Mouse (Mus musculus) limb, embryonic 10.5 days (tissue): ENCODE results near the gene Dock9. TPM values are rescaled to one million over a fixed set of nuclear protein-coding genes. Genes with fewer than 3 reads are reported as not detected.

Source experiments
- DNase-seq: peaks from one replicate; pipeline ENCODE4 v3.0.0-alpha.2; 2017; ENCODE audit warnings: low spot score
- H3K27ac ChIP-seq: fragments of 300-500 bp; sonication (generic); 2 replicates; pipeline ENCODE4 v1.5.1; 2016; ENCODE audit warnings: mild to moderate bottlenecking
- H3K27me3 ChIP-seq: fragments of 300-500 bp; sonication (generic); 2 replicates; pipeline ENCODE4 v1.6.1; 2016; ENCODE audit warnings: low read depth, mild to moderate bottlenecking; ENCODE audit not compliant: poor library complexity, severe bottlenecking
- H3K36me3 ChIP-seq: fragments of 300-500 bp; sonication (generic); 2 replicates; pipeline ENCODE4 v1.6.1; 2016; ENCODE audit warnings: mild to moderate bottlenecking, moderate library complexity
- H3K4me1 ChIP-seq: fragments of 300-500 bp; sonication (generic); 2 replicates; pipeline ENCODE4 v1.6.1; 2016
- H3K4me3 ChIP-seq: fragments of 300-500 bp; sonication (generic); 2 replicates; pipeline ENCODE4 v1.5.1; 2016; ENCODE audit warnings: mild to moderate bottlenecking, moderate library complexity
- H3K9me3 ChIP-seq: fragments of 300-500 bp; sonication (generic); replicated peaks from 2 replicates; pipeline ENCODE4 v1.6.1; 2016; ENCODE audit warnings: mild to moderate bottlenecking
- WGBS: fragments of 180-500 bp; shearing (Covaris S2); methylation state at CpG from one replicate; pipeline ENCODE4 v1.1.7; 2016; 5-methylcytosine and 5-hydroxymethylcytosine counted together
- polyA plus RNA-seq: library from polyadenylated mRNA; unstranded; fragments of >200 nt; fragmentation: Nextera tagmentation; extraction: Ambion mirVana; gene quantifications from 2 replicates; pipeline ENCODE4 v1.2.1, GENCODE M21; 2016

The Dock9 gene
- polyA plus RNA-seq, 1 experiment from 2014 or later, result 4.0 TPM

DNA sequence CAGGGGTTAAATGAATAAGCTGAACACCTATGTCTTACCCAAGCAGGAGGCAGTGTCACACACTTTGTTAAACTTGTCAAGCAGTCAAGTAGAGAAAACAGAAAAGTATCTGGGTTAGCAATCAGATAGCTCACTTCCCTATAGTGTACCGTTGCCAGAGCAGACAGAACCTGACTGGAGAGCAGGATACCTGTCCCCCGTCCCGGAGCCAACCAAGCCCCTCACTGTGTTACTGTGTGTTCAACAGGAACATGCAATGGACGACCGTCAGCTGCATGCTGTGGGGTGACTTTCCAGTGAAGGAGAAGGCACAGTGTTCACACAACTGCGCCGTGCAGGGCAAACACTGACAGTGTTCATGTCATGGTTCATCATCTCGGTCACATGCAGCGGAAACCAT, 205.3 kb downstream of the Dock9 start:
- 94% methylated on average over 9 of the region's 9 CpGs for WGBS
- H3K4me1 ChIP-seq, result peaks cover 45% of the 10 kb centered on the region
- H3K9me3 ChIP-seq, result no peaks in the 10 kb centered on the region
- H3K36me3 ChIP-seq, result no peaks in the 10 kb centered on the region
- no peaks in the 10 kb centered on the region for H3K27me3 ChIP-seq
- DNase-seq, result no peak
- no peak overlapping the region for H3K27ac ChIP-seq
- H3K4me3 ChIP-seq, result no peak overlapping the region

DNA sequence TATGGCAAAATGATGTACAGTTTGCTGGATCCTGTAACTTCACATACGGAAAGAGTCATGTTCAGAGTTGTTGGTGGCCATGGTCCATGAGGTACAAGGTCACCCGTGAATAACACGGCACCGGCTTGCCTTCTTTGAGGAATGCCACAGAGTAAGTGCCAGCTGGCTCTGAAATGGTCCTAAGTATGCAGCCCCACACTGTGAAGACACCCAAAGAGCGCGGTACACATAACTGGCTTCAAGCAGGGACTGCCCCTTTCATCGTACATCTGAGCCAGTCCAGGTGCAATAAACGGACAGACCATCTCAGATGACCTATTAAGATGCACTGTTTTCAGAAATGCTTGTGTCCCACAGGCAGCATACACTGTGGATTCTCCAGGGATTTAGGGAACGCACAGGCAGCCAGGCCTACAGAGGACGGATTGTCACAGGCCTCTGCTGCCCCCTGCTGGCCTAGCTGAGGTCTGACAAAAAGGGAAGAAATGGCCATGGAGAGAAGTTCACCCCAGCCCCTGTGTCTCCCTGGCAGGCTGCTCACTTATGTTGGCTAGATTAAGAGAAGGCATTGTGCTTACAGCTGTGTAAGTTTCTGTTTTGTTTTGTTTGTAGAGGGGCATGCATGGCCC, 208.4 kb downstream of the Dock9 start:
- Histone ChIP-seq H3K27ac (no peak overlapping the region), H3K4me3 (no peak overlapping the region), H3K9me3 (no peaks in the 10 kb centered on the region), H3K4me1 (peaks cover 44% of the 10 kb centered on the region), H3K36me3 (no peaks in the 10 kb centered on the region), H3K27me3 (no peaks in the 10 kb centered on the region)
- peak; percentile 89 for DNase-seq
- WGBS, result 62% methylated on average over 10 of the region's 10 CpGs

DNA sequence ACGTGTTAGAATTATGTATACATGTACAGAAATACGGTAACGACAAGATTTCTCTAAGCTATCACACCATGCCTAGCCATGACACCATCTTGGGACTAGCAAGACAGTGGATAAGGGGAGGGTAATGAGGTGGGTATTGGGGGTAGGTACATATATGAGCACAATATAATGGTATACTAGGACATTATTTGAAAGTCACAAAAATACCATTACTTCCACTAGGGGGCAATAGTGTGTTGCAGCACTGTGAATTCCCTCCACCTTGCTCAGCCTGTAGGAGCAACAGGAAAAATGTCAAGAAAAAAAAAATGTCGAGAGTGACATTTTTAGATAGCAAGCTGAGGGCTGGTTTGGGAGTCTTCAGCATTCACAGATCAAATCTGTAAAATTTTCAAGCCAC, 209.2 kb downstream of the Dock9 start:
- no peak overlapping the region for H3K4me3 ChIP-seq
- no peaks in the 10 kb centered on the region for H3K36me3 ChIP-seq
- H3K27ac ChIP-seq, result no peak overlapping the region
- no peaks in the 10 kb centered on the region for H3K9me3 ChIP-seq
- no peak for DNase-seq
- WGBS, result 76% methylated on average over 4 of the region's 4 CpGs
- peaks cover 42% of the 10 kb centered on the region for H3K4me1 ChIP-seq
- H3K27me3 ChIP-seq, result no peaks in the 10 kb centered on the region

DNA sequence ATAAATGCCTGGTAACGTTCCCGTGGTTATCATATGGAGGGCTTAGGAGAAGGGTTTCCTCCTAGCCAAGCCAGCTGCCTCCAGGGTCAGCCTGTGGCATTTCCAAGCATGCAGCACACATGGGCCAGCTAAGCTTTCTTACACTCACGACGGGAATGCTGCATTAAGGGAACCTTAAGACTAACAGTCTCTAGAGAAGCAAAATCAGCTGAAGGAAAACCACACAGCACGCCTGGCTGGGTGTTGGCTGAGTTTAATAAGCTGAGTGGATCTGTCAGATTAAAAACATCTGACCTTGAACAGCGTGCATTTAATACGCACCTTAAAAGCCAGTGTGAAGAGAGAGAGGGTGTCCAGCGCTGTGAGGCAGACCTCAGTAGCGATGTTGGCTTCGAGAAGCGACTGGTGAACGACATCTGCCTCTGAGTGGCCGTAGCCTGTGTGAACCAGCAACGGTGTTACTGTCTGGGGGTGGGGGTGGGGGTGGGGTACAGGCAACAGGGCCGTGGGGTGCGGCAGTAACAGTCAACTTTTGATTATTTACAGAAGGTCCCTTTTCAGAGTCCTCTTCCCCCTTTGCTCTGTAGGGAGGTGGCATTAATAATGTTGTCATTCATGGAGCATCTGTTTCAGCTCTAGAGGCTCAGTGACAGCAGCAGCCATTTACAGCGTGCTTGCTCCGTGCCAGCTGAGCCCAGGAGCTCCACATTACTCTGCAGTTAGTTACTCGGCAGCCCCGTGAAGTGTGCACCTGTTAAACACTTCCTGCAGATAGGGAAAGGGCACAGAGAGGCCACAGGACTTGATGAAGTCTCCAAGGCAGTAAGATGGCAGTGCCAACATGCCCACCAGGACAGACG, 211.5 kb downstream of the Dock9 start:
- WGBS, result 46% methylated on average over 21 of the region's 21 CpGs

DNA sequence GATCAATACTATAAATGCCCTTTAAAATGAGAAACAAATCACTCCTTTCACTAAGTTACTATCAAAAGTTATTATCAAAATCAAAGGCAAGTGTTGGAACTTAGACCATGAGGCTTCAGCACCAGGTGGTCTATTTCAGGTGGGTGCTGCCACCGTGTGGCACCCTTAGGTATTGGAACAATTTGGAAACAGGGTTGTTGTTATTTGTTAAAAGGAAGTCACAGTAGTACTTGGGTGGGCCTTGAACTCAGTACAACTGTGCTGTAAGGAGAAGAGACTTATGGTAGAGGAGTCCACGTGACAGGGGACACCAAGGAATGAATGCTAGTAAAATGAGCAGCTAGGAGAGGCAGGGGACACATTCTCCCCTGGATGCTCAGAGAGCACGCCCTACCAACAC, 218.6 kb downstream of the Dock9 start:
- Histone ChIP-seq H3K4me3 (no peak overlapping the region), H3K27me3 (no peaks in the 10 kb centered on the region), H3K9me3 (no peaks in the 10 kb centered on the region), H3K27ac (no peak overlapping the region), H3K4me1 (0 out of 2 replicates have a peak, but pooled peaks cover 3% of the 10 kb centered on the region), H3K36me3 (no peaks in the 10 kb centered on the region)
- peak; percentile 77 for DNase-seq
- 43% methylated on average over 3 of the region's 3 CpGs for WGBS

More for the DNA sequence above, 211.5 kb downstream of the Dock9 start:
- no peak overlapping the region for H3K27ac ChIP-seq
- no peaks in the 10 kb centered on the region for H3K9me3 ChIP-seq
- no peak overlapping the region for H3K4me3 ChIP-seq
- peaks cover 28% of the 10 kb centered on the region for H3K4me1 ChIP-seq
- no peak for DNase-seq
- no peaks in the 10 kb centered on the region for H3K36me3 ChIP-seq
- H3K27me3 ChIP-seq, result no peaks in the 10 kb centered on the region

DNA sequence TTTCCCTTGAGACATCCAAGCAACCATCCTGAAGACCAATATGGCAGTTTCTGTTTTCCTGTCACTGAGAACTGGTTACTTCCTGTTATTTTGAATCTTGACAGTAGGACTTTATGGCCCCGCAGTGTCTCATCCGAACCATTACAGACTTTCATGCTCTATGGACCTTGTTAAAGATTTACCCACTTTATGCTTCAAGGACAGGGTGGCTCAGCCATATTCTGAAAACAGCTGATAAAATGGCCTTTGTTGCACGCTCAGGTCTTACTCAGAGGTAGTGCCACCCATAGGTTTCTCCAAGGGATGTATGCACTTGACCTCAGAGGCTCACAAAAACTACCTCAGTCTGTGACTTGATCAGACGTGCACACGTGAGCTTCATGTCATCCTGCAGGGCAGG, 224.2 kb downstream of the Dock9 start:
- H3K9me3 ChIP-seq, result no peaks in the 10 kb centered on the region
- no peak for DNase-seq
- no peak overlapping the region for H3K27ac ChIP-seq
- H3K36me3 ChIP-seq, result no peaks in the 10 kb centered on the region
- no peaks in the 10 kb centered on the region for H3K4me1 ChIP-seq
- no peaks in the 10 kb centered on the region for H3K27me3 ChIP-seq
- H3K4me3 ChIP-seq, result no peak overlapping the region
- WGBS, result 91% methylated on average over 5 of the region's 5 CpGs

DNA sequence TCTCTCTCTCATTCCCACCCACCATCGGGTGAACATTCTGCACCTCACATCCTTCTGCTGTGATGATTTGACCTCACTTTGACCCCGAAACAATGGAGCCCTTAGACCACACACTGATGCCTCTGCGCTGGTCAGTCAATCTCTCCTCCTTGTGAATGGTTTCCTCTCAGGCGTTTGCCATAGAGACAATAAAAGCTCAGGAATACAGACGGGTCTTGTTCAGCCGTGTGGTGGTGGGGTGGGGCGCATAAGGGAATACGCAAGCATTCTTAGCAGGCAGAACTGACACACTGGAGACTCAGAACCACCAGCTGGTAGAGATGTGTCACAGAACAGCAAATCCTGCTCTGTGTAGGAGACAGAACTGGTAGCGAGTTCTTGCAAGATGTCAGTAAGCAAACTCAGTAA, 230.8 kb downstream of the Dock9 start:
- Histone ChIP-seq H3K27me3 (peaks cover 3% of the 10 kb centered on the region; the same call in 1 of the 2 replicates), H3K4me3 (no peak overlapping the region), H3K4me1 (peaks cover 42% of the 10 kb centered on the region), H3K27ac (peak overlapping the region; percentile 67), H3K9me3 (no peaks in the 10 kb centered on the region), H3K36me3 (no peaks in the 10 kb centered on the region)
- no peak for DNase-seq
- WGBS, result 62% methylated on average over 9 of the region's 9 CpGs

DNA sequence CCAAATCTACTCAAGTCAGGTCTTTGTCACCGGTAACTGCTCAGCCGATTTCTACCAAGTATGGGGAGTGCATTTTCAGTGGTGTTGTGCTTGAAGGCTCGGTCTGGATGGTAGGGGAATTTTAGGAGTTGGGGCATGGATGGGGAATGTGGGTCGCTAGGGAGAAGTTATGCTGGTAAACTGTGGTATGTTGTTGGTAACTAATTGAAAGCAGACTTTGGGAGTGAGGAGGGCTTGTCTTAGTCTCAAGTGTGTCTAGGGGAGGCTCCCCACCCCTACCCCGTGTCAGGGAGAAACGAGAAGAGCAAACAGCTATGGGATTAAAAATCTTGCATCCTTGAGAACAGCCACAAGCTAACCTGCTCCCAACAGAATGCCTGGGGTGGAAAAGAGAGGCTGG, 231.7 kb downstream of the Dock9 start:
- Histone ChIP-seq H3K9me3 (no peaks in the 10 kb centered on the region), H3K36me3 (no peaks in the 10 kb centered on the region), H3K27ac (peak overlapping the region; percentile 67), H3K27me3 (peaks cover 3% of the 10 kb centered on the region; the same call in 1 of the 2 replicates), H3K4me3 (0 out of 2 replicates have a peak overlapping the region, but pooled peaks have one; percentile 1), H3K4me1 (peaks cover 42% of the 10 kb centered on the region)
- WGBS, result 46% methylated on average over 6 of the region's 6 CpGs
- no peak for DNase-seq

DNA sequence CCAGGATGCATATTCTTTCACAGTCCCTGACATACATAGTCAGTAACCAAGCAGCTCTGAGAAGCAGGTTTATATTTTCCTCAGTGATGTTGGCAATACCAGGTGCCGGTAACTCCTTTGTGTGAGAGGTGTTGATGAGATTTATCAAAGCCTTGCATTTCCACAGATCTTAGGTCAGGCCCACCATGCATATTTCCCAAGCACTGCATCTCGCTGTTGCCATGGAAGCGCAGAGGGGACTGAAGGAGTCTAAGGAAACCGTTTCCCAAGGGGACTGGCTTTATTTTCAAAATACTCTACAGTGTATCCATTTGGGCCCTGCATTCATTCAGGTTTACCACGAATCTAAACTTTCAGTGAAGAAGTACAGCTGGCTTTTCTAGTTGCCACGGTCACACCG, 233.0 kb downstream of the Dock9 start:
- WGBS, result 63% methylated on average over 7 of the region's 7 CpGs
- H3K27me3 ChIP-seq, result peaks cover 3% of the 10 kb centered on the region; the same call in 1 of the 2 replicates
- no peaks in the 10 kb centered on the region for H3K36me3 ChIP-seq
- DNase-seq, result no peak
- peaks cover 50% of the 10 kb centered on the region for H3K4me1 ChIP-seq
- H3K27ac ChIP-seq, result 0 out of 2 replicates have a peak overlapping the region, but pooled peaks have one; percentile 25
- H3K4me3 ChIP-seq, result no peak overlapping the region
- H3K9me3 ChIP-seq, result no peaks in the 10 kb centered on the region

DNA sequence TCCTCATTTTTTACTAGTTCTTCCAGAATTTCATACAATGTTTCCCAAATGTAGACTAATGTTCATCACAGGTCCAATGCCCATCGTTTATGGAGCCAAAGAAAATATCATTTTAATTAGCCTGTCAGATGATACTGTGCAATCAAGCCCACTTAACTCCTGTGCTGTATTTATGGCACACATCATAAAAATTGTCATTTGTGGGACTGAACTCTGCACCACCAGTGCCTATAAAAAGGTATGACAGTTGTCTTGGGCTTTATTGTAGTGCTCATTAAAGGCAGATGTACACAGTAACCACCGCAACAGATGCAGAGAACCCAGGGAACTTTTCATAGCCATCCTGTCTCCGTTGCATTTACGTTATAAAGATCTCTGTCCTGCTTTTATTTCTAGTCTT, 233.7 kb downstream of the Dock9 start:
- Histone ChIP-seq H3K27ac (no peak overlapping the region), H3K27me3 (peaks cover 3% of the 10 kb centered on the region; the same call in 1 of the 2 replicates), H3K4me1 (peaks cover 57% of the 10 kb centered on the region), H3K36me3 (no peaks in the 10 kb centered on the region), H3K4me3 (no peak overlapping the region), H3K9me3 (no peaks in the 10 kb centered on the region)
- DNase-seq, result no peak
- WGBS, result 57% methylated on average over 4 of the region's 4 CpGs

DNA sequence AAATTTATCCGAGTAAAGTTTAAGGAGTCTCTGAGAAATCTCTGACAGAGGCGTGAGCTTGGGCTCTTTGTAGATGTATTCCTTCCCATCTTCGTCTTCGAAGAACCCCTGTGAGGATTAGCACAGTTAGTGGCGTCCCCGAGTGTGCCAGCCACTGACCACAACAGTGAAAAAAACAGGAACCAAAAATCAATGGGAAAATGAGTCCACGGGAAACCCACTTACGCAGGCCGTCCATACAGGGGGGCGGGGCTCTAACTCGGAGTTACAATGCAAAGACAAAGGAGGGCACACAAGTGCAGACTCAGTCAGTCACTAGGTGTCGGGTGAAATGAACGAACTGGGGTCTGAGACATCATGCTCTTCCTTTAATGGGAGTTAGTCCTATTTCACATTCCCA, 238.6 kb downstream of the Dock9 start:
- no peak overlapping the region for H3K4me3 ChIP-seq
- H3K9me3 ChIP-seq, result no peaks in the 10 kb centered on the region
- no peaks in the 10 kb centered on the region for H3K36me3 ChIP-seq
- H3K27ac ChIP-seq, result peak overlapping the region; percentile 50; the same call in 1 of the 2 replicates
- H3K4me1 ChIP-seq, result peaks cover 44% of the 10 kb centered on the region
- 88% methylated on average over 13 of the region's 13 CpGs for WGBS
- H3K27me3 ChIP-seq, result peaks cover 9% of the 10 kb centered on the region; the same call in 1 of the 2 replicates
- DNase-seq, result no peak

DNA sequence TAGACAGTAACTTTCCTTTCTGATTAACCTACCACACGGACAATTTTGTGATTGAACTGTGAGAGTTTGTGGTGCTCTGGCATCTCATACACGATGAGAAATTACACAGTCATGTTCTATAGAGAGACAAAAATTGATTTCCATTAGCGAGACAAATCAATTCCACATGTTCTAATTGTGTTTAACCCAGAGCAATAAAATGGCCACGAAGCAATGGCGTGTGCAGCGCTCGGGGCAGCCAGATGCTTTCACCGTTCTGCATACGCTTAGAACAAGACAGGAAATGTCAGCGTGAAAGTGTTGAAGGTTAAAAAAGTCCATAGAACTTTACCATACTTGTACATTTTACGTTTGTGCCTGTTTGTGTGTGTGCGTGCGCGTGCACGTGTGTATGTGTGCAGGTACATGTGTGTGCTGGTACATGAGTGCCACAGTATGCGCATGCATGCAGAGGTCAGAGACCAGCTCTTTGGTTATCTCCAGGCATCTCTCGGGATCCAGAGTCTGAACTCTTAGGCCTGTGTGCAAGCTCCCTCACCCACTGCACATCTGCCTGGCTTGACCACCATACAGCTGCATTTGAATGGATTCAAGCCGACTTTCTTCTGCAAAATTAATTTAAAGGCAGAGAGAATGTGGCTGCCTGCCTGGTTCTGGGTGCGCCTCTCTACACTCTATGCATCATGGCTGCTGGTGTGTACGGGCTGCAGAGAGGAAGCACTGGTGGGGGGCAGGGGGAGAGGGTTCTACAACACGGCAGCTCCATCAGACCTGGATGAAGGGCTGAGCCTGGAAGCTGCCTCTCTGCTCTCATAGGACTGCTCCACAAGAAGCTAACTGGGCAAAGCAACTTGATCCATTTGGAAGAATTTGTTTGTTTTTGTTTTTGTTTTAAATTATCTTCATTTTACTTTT, 241.0 kb downstream of the Dock9 start:
- no peaks in the 10 kb centered on the region for H3K36me3 ChIP-seq
- H3K27me3 ChIP-seq, result peaks cover 11% of the 10 kb centered on the region; the same call in 1 of the 2 replicates
- H3K9me3 ChIP-seq, result no peaks in the 10 kb centered on the region
- H3K27ac ChIP-seq, result peak overlapping the region; percentile 85
- peak overlapping the region; percentile 24; the same call in 1 of the 2 replicates for H3K4me3 ChIP-seq
- WGBS, result 50% methylated on average over 21 of the region's 21 CpGs
- peak; percentile 56 for DNase-seq
- H3K4me1 ChIP-seq, result peaks cover 43% of the 10 kb centered on the region
